Mouse (Mus musculus) macrophage (primary cell): ENCODE measurements around the gene Arap1. TPM values are rescaled to one million over a fixed set of nuclear protein-coding genes. Genes with fewer than 3 reads are reported as not detected.

Experiments
- H3K27ac ChIP-seq: fragments of 350-480 bp; formaldehyde crosslinking; 2 replicates; pipeline ENCODE4 v1.9.0; 2021
- H3K36me3 ChIP-seq: fragments of 350-480 bp; formaldehyde crosslinking; 2 replicates; pipeline ENCODE4 v1.9.0; 2021; ENCODE audit errors: inconsistent target
- H3K4me3 ChIP-seq: fragments of 350-480 bp; formaldehyde crosslinking; 2 replicates; pipeline ENCODE4 v1.9.0; 2021; ENCODE audit errors: inconsistent target
- H3K79me2 ChIP-seq: fragments of 350-480 bp; formaldehyde crosslinking; 2 replicates; pipeline ENCODE4 v1.9.0; 2021; ENCODE audit errors: inconsistent target
- WGBS: methylation state at CpG from one replicate; pipeline ENCODE4 v1.1.7; 2026; ENCODE audit warnings: inconsistent platforms; ENCODE audit not compliant: missing documents; 5-methylcytosine and 5-hydroxymethylcytosine counted together
- polyA plus RNA-seq: library from polyadenylated mRNA; stranded (reverse); fragments of 250-400 nt; gene quantifications from 3 replicates; pipeline ENCODE4 v1.2.4, GENCODE M21; 2018; ENCODE audit warnings: inconsistent platforms

Arap1 gene
- polyA plus RNA-seq, 1 experiment from 2014 or later, result 225 TPM

DNA sequence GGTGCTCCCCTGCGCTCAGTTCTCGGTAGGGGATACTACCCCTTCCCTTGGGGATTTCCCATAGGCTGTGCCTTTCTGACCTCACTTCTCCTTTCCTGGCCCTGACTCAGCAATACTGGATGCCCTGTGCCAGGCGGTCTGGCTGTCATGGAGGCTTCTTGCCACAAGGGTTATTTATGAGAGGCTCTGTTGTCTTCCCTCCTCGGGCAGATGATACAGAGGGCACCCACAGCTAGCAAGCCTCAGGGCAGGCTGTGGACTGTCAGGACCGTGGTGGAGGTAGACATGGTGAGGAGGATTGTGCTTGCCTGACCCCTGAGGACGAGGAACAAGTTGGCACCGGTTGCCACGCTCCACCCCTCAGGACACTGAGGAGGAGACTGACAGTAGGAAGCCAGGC is 34.5 kb downstream of the Arap1 start:
- H3K27ac ChIP-seq, result peak overlapping the region; percentile 97
- peak overlapping the region; percentile 20; the same call in 1 of the 2 replicates for H3K4me3 ChIP-seq
- peaks cover 13% of the 10 kb centered on the region for H3K36me3 ChIP-seq
- peaks cover 88% of the 10 kb centered on the region for H3K79me2 ChIP-seq
- WGBS, result 4% methylated on average over 8 of the region's 8 CpGs

DNA sequence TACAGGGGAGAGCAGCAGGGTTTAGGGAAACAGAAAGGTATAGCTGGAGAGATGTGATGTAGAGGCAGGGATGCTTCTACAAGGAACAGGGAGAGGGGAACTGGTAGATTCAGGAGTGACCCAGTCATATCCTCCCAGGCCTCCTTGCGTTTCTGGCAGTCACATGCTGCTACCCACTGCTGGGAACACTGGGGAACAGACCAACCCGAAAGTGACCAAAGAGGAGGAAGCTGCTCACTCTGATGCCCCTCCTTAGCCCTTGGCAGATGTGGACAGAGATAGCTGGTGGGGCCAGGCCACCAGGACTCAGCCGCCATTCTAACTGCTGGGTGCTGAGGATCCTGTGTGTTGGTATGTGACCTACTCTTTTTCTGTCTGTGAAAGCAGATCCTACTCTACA is 35.9 kb downstream of the Arap1 start:
- WGBS, result 6% methylated on average over 3 of the region's 3 CpGs
- Histone ChIP-seq H3K36me3 (peaks cover 27% of the 10 kb centered on the region), H3K4me3 (peak overlapping the region; percentile 40), H3K27ac (peak overlapping the region; percentile 97), H3K79me2 (peaks cover 91% of the 10 kb centered on the region)

DNA sequence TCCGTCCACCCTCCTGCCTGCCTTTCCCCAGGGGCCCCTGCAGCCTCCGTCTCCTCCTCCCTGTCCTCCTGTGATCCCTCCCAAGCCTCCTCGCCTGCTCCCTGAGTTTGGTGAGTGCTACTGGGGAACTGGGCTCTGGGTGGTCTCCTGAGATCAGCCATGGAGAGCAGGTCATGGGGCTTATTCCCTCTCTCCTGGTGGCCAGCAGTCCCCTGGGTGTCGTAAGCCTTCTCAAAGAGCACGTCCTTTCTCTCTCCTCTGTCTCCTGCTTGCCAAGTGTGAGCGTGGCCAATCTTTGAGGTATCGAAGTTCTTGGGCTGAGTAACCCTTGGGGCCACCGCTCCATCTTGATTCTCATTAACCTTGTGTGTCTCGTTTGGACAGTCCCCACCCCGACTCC is 37.1 kb downstream of the Arap1 start:
- WGBS, result 79% methylated on average over 10 of the region's 10 CpGs
- Histone ChIP-seq H3K79me2 (peaks cover 87% of the 10 kb centered on the region), H3K4me3 (peak overlapping the region; percentile 40), H3K36me3 (peaks cover 33% of the 10 kb centered on the region), H3K27ac (peak overlapping the region; percentile 97)

DNA sequence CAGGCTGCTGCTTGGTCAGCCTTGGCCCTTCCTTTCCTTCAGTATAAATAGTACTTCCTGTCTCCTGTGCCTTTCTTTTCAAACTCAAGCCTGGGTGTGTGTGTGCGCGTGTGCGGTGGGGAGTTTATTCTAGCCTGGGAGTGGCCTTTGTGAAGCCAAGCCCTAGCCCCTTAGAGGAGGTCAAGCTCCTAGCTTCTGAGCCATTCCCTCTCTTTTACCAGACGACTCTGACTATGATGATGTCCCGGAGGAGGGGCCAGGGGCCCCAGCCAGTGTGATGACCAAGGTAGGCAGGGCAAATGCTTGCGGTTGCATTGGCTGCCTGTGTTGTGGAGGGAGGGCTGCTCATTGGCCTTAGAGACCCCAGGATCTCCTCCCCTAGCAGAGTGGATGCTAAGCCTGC is 37.5 kb downstream of the Arap1 start:
- peak overlapping the region; percentile 40; the same call in 1 of the 2 replicates for H3K4me3 ChIP-seq
- H3K36me3 ChIP-seq, result peaks cover 37% of the 10 kb centered on the region
- peak overlapping the region; percentile 97 for H3K27ac ChIP-seq
- WGBS, result 77% methylated on average over 6 of the region's 6 CpGs
- H3K79me2 ChIP-seq, result peaks cover 87% of the 10 kb centered on the region

DNA sequence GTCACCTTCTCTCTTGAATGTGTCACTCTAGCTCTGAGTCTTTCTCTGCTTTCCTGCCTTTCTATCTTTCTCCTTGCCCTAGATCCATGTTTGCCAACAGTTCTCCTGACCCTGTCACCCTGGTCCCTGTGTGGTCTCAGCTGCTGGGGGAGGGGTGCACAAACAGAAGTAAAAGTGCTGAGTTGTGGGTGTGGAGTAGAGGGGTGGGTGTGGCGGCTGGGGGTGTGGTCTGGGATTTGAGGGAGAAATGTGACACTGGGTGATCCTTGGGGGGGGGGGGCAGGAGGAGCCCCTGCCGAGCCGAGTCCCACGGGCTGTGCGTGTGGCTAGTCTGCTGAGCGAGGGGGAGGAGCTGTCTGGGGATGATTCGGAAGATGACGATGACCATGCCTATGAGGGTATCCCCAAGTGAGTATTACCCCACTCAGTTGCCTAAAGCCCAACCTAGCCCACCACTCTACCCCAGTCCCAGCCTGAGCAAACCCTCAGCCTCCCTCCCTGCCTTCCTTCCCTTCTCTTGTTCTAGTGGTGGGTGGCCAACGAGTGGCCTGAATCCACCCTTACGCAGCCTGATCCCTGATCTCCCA is 38.1 kb downstream of the Arap1 start:
- peaks cover 44% of the 10 kb centered on the region for H3K36me3 ChIP-seq
- 83% methylated on average over 9 of the region's 10 CpGs for WGBS
- peak overlapping the region; percentile 5; the same call in 1 of the 2 replicates for H3K4me3 ChIP-seq
- H3K79me2 ChIP-seq, result peaks cover 87% of the 10 kb centered on the region
- peak overlapping the region; percentile 97 for H3K27ac ChIP-seq

DNA sequence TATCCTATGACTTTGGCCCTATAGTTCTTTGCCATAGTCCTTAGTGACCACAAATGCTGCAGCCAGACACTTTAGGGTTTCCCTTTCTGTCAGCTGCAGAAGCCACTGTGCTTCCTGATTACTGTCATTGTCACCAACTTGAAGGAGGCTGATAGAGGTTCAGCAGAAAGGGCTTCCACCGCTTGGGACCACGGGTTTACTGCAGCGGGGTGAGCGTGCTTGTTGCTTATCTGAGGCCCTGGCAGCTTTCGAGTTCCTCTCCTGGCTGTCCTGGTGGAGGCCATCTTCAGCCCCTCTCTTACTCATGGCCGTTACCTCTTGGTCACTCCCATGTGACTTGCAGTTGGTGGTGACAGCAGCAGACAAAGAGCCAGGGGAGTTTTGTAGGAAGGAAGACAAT is 41.4 kb downstream of the Arap1 start:
- Histone ChIP-seq H3K4me3 (no peak overlapping the region), H3K36me3 (peaks cover 76% of the 10 kb centered on the region), H3K27ac (peak overlapping the region; percentile 75), H3K79me2 (peaks cover 96% of the 10 kb centered on the region)
- WGBS, result 24% methylated on average over 6 of the region's 6 CpGs

DNA sequence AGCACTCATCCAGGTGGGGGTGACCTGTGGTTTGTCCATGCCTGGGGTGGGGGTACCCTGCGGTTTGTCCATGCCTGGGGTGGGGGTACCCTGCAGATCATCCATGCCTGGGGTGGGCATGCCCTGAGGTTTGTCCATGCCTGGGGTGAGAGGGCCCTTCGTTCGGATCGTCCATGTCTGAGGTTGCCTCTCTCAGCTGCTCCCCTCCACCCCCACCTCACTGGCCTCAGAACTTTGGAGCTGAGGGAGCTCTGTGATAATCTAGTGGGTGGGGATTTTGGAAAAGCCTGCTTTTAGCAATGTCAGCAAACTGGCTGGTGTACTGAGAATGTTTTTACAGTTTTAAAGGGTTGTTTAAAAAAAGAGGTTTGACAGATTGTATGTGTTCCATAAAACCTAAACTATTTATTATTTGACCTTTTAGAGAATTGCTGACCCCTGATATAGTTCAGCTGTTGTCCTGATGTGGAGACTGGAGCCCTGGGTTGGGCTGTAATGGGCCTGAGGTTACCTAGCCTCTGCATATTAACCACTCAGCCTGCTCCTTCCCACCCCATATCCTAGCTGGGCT is 44.1 kb downstream of the Arap1 start:
- H3K27ac ChIP-seq, result no peak overlapping the region
- H3K36me3 ChIP-seq, result peaks cover 94% of the 10 kb centered on the region
- 98% methylated on average over 4 of the region's 4 CpGs for WGBS
- no peak overlapping the region for H3K4me3 ChIP-seq
- H3K79me2 ChIP-seq, result peaks cover 93% of the 10 kb centered on the region

DNA sequence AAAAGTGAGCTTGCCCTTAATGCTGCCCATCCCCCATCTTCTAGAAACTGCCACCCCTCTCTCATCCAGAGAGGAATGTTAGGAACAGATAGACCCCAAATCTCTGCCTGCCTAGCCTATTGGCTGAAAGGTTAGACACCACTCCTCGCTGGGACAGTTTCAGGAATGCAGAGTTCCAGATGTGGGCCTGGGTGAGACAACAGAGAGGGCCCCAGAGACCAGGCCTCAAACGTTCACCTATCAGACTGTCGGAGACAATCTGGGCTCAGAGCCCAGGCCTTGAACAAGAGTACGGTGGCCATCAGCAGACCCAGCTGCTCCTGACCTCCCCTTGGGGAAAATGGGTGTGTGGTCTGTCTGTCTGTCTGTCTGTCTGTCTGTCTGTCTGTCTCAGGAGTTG is 45.1 kb downstream of the Arap1 start:
- H3K27ac ChIP-seq, result no peak overlapping the region
- H3K79me2 ChIP-seq, result peaks cover 93% of the 10 kb centered on the region; the same call in 1 of the 2 replicates
- no peak overlapping the region for H3K4me3 ChIP-seq
- peaks cover 94% of the 10 kb centered on the region for H3K36me3 ChIP-seq
- WGBS, result 100% methylated on average over 4 of the region's 4 CpGs

DNA sequence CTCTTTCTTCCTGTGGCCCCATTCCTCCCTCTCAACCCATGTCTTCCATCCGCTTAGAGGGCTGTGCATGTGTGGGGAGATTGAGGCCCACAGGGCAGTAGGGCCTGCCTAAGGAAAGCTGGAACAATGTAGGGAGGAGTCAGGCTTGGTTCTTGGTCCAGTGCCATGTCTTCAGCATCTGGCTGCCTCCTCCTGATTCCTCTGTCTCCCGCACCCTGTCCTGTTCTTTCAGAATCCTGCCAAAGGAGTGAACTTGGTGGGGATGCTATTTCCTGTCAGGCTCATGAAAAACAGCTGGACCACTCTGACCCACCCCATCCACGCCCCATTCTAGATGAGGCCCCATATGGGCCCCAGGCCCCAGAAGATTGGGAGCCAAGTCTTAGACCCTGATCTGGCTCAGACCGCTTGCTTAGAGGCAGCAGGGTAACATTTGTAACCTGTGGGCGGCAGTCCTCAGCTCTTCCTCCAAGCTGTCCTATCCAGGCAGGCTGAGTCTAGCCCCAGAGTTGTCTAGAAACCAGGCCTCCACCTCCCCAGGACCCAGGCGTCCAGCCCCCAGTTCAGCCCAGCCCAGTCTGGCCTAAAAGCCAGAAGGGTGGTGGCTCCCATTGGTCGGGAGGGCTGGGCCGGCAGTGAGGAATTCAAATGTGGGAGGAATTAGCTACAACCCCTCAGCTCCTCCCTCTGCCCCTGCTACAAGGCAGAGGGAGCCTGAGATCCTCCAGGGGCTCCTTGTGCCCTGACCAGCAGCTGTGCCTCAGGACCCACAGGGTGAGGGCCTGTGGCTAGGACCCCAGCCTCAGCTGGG is 46.0 kb downstream of the Arap1 start:
- H3K36me3 ChIP-seq, result peaks cover 94% of the 10 kb centered on the region
- WGBS, result 95% methylated on average over 8 of the region's 8 CpGs
- H3K4me3 ChIP-seq, result no peak overlapping the region
- H3K27ac ChIP-seq, result no peak overlapping the region
- H3K79me2 ChIP-seq, result peaks cover 93% of the 10 kb centered on the region; the same call in 1 of the 2 replicates

DNA sequence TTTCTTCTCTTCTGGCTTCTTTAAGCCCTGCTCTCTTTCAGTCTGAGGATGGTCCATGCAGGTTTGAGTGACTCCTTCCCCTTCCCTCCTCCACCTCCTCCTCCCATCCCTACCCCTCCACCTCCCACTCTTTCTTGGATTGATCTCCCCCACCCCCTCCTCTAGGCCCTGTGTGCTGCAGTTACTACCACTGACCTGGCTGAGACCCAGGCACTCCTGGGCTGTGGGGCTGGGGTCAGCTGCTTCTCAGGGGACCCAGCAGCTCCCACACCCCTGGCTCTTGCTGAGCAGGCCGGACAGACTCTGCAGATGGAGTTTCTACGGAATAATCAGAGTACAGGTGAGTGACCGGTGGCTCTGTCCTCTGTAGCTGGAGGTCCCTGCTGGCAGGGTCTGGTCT is 46.7 kb downstream of the Arap1 start:
- 89% methylated on average over 3 of the region's 3 CpGs for WGBS
- H3K4me3 ChIP-seq, result no peak overlapping the region
- H3K36me3 ChIP-seq, result peaks cover 99% of the 10 kb centered on the region
- peaks cover 95% of the 10 kb centered on the region; the same call in 1 of the 2 replicates for H3K79me2 ChIP-seq
- no peak overlapping the region for H3K27ac ChIP-seq

DNA sequence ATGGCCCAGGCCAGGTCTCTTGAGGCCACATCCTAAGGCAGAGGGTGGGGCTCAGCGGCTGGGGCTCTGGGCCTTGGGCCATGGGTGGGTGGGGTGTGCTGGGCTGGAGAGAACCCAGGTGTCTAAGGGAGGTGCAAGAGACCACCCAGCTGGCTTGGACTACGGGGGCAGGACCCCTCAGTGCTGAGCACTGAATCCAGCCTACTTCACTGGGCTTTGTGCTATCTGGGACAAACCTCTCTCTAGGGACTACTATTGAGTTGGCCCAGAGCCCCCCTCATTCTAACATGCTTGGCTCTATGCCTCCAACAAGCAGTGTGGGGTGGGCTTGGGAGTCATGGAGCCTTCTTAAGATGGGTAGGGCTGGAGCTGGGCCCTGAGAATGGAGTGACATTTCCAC is 47.6 kb downstream of the Arap1 start:
- no peak overlapping the region for H3K4me3 ChIP-seq
- WGBS, result 100% methylated on average over 2 of the region's 2 CpGs
- peaks cover 98% of the 10 kb centered on the region for H3K36me3 ChIP-seq
- peaks cover 93% of the 10 kb centered on the region; the same call in 1 of the 2 replicates for H3K79me2 ChIP-seq
- no peak overlapping the region for H3K27ac ChIP-seq

DNA sequence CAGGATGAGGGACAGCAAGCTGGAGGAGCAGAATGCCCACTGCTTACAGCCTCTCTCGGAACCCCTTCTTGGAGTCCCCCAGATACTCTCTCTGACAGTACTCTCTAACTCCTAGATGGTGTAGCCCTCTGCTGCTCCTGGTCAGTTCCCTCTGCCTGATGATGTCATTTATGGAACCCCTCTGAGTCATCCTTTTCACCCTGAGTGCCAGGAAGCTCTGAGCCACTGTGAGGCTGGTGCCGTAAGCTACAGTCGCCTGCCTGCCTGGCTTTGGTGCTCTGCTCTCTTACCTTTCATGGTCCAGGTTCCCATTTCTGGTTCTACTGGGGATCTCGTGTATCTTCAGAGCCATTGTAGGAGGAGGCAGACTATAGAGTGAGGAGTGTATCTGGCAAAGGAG is 49.3 kb downstream of the Arap1 start:
- Histone ChIP-seq H3K27ac (no peak overlapping the region), H3K79me2 (peaks cover 85% of the 10 kb centered on the region; the same call in 1 of the 2 replicates), H3K4me3 (no peak overlapping the region), H3K36me3 (peaks cover 98% of the 10 kb centered on the region)
- WGBS, result 82% methylated on average over 4 of the region's 4 CpGs

DNA sequence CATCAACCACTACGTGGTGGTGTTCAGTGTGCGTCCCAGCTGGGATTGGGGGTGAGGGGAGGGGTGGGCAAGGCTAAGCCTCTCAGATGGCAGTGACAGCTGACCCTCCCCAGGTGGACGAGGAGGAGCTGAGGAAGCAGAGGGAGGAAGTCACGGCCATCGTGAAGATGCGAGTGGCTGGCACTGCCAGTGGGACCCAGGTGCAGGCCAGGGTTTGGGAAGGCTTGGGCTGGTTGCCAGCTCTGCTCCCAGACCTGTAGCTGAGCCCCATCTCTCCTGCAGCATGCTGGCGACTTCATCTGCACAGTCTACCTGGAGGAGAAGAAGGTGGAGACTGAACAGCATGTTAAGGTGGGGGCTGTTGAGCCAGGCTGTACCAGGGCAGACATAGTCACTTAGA is 53.6 kb downstream of the Arap1 start:
- H3K27ac ChIP-seq, result no peak overlapping the region
- peaks cover 98% of the 10 kb centered on the region for H3K36me3 ChIP-seq
- H3K79me2 ChIP-seq, result peaks cover 55% of the 10 kb centered on the region; the same call in 1 of the 2 replicates
- no peak overlapping the region for H3K4me3 ChIP-seq
- WGBS, result 84% methylated on average over 7 of the region's 7 CpGs

DNA sequence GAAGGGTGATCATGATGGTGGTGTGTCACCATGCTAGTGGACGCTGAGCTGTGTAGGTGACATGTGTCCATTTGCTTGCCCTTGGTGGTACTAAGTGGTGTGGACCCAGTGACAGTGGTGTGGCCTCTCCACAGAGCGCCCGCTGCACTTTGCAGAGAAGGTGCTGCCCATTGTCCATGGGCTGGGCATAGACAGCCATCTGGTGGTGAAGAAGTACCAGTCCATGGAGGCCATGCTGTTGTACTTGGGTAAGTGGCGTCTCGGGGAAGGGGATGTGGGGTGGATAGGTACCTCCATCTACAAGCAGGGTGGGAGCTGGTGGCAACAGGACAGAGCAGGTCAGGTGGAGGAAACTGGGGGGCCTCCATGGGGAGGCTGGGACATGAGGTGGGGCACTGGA is 56.0 kb downstream of the Arap1 start:
- Histone ChIP-seq H3K79me2 (peaks cover 34% of the 10 kb centered on the region; the same call in 1 of the 2 replicates), H3K27ac (no peak overlapping the region), H3K4me3 (no peak overlapping the region), H3K36me3 (peaks cover 98% of the 10 kb centered on the region)
- 96% methylated on average over 4 of the region's 5 CpGs for WGBS
